ENCODE assay signal across 9 mouse cellular contexts in the genomic region with DNA sequence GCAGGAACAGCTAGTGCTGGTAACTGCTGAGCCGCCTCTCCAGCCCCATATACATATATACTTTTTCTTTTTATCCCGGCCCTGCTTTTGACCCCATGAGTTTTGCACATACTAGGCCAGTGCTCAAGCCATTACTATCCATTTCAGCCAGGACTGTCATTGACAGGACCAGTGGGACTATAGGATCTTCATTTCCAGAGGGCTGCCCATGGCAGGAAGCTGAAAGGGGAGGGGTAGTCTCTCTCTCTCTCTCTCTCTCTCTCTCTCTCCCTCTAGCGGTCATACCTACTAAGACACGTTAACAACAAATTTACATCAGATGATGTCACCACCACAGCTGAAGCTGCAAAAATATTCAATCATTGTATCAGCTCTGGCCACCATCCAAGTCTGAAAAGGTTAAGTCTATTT. TPM values are rescaled to one million over a fixed set of nuclear protein-coding genes. Genes with fewer than 3 reads are reported as not detected.
DNase-seq lines count a peak whose midpoint lies in the region; ATAC-seq and TF ChIP-seq lines count a peak whose summit lies in the region.
"Had no signal": no experiment of that assay in that cellular context is flagged by ENCODE, and none has a peak within 500 bp of the region (broad histone marks: within the 10 kb centered on the region; RNA-seq: fewer than 3 reads in every experiment).

No protein-coding gene starts in this region.

- ATAC-seq in hindbrain, embryonic 13.5 days (ENCODE audit: low FRiP score), result no peak

- DNase-seq in gastrocnemius, adult 2 months, result no peak
- DNase-seq in gastrocnemius, postnatal 4 days (ENCODE audit: low spot score in 2 of 2), result no peak
- peak; percentile 17 for DNase-seq in c-Kit-negative CD71-positive TER-119-positive erythroid progenitor cells, embryonic 14.5 days (ENCODE audit: low read depth, low spot score)
- peak; percentile 86 for DNase-seq in naive thymus-derived CD4-positive, alpha-beta T cell, adult 2 months (ENCODE audit: low read depth)
- no peak for DNase-seq in urinary bladder, adult 18-20 months (ENCODE audit: low spot score in 2 of 2)
- no peak for DNase-seq in gastrocnemius, postnatal 36 days

- H3K27ac ChIP-seq in gastrocnemius, adult 2 months, result peak overlapping the region; percentile 28; the same call in 1 of the 2 replicates
- peak overlapping the region; percentile 32; the same call in 1 of the 2 replicates for H3K27ac ChIP-seq in hindbrain, embryonic 13.5 days
- H3K27ac ChIP-seq: midbrain, embryonic 12.5 days had no signal

- 0 out of 2 replicates have a peak overlapping the region, but pooled peaks have one; percentile 11 for H3K9ac ChIP-seq in hindbrain, embryonic 13.5 days
- H3K9ac ChIP-seq: midbrain, embryonic 12.5 days had no signal

- H3K79me3 ChIP-seq in C2C12 (ENCODE audit: low read depth), result no peaks in the 10 kb centered on the region

- no peak overlapping the region for H3ac ChIP-seq in C2C12 (ENCODE audit: control insufficient read depth, insufficient read length, low read depth)

- no peaks in the 10 kb centered on the region for H3K36me3 ChIP-seq in C2C12 (ENCODE audit: control insufficient read depth, insufficient read depth)
- H3K36me3 ChIP-seq in hindbrain, embryonic 13.5 days, result no peaks in the 10 kb centered on the region
- H3K36me3 ChIP-seq: midbrain, embryonic 12.5 days had no signal

- peaks cover 45% of the 10 kb centered on the region for H3K4me1 ChIP-seq in hindbrain, embryonic 13.5 days (replicated peaks)

- 17% methylated on average over 4 of the region's 4 CpGs for WGBS in hindbrain, embryonic 13.5 days

- TF ChIP-seq CTCF in gastrocnemius, adult 2 months (IDR thresholded peaks at IDR 0.05), result peak; percentile 63
- TF ChIP-seq CTCF in C2C12 (IDR thresholded peaks at IDR 0.05; ENCODE audit: control insufficient read depth, insufficient read depth, insufficient read length), result peak; percentile 22

- intact Hi-C loops in gastrocnemius, adult 2 months (cut with DNase I), result no loop called here
- intact Hi-C loops in gastrocnemius, postnatal 36 days (cut with DNase I), result loop anchor here (5.0 kb wide), 2 partner anchors 85 to 105 kb away; partner anchors contain the start of gene Ncln

- no peak overlapping the region for H3K4me3 ChIP-seq in gastrocnemius, adult 2 months
- no peak overlapping the region for H3K4me3 ChIP-seq in C2C12 (ENCODE audit: insufficient read depth, poor library complexity, severe bottlenecking)
- H3K4me3 ChIP-seq in hindbrain, embryonic 13.5 days, result no peak overlapping the region
- H3K4me3 ChIP-seq: midbrain, embryonic 12.5 days had no signal

- no peaks in the 10 kb centered on the region for H3K79me2 ChIP-seq in C2C12 (ENCODE audit: control insufficient read depth, insufficient read depth)

- H3K9me3 ChIP-seq in hindbrain, embryonic 13.5 days, result no peaks in the 10 kb centered on the region
- H3K9me3 ChIP-seq: midbrain, embryonic 12.5 days had no signal

- no peaks in the 10 kb centered on the region for H3K27me3 ChIP-seq in C2C12 (ENCODE audit: control insufficient read depth, insufficient read depth, insufficient read length)
- peaks cover 44% of the 10 kb centered on the region for H3K27me3 ChIP-seq in hindbrain, embryonic 13.5 days

- H3K4me2 ChIP-seq in hindbrain, embryonic 13.5 days, result no peak overlapping the region
- H3K4me2 ChIP-seq: midbrain, embryonic 12.5 days had no signal

TF ChIP-seq in C2C12, 6 proteins besides CTCF, POLR2A, EP300 and RAD21:
- TF ChIP-seq USF1 (IDR thresholded peaks at IDR 0.05; ENCODE audit: low read depth) (no peak), FOSL1 (IDR thresholded peaks at IDR 0.05; ENCODE audit: insufficient read depth, low read length, poor library complexity, severe bottlenecking) (no peak), MYOD1 (IDR thresholded peaks at IDR 0.05; ENCODE audit: control insufficient read depth, insufficient read length, low read depth) (no peak)

RNA-seq across cellular contexts. Expression of gene Tle6, which starts 1.9 kb away (rescaled TPM):
- total RNA-seq in gastrocnemius, adult 2 months (2021), result 1 to 10 TPM; 5.6 to 6.7 TPM
- total RNA-seq in gastrocnemius, postnatal 4 days (2021), result 1 to 10 TPM; 5.2 to 6.6 TPM
- 8.6 TPM for polyA plus RNA-seq in C2C12 (2012; fragmentation: generic; extraction: Trizol)
- polyA plus RNA-seq in hindbrain, embryonic 13.5 days (2015; fragmentation: Nextera tagmentation; extraction: Ambion mirVana), result 3.0 and 4.2 TPM in 2 replicates
- total RNA-seq in gastrocnemius, postnatal 36 days (2021), result 1 to 10 TPM; 4.2 to 4.9 TPM

RNA-seq across cellular contexts. Expression of gene BC025920, which starts 3.3 kb away (rescaled TPM):
- 1 to 10 TPM; 2.5 to 3.9 TPM for total RNA-seq in gastrocnemius, adult 2 months (2021)
- 1 to 10 TPM; 1.2 to 1.7 TPM for total RNA-seq in gastrocnemius, postnatal 4 days (2021)
- polyA plus RNA-seq in C2C12 (2012; fragmentation: generic; extraction: Trizol), result 0.25 TPM
- 1.8 and 2.7 TPM in 2 replicates for polyA plus RNA-seq in hindbrain, embryonic 13.5 days (2015; fragmentation: Nextera tagmentation; extraction: Ambion mirVana)
- total RNA-seq in gastrocnemius, postnatal 36 days (2021), result 1 to 10 TPM; 2.3 TPM

RNA-seq across cellular contexts. Expression of gene Sirt6, which starts 24.9 kb away (rescaled TPM):
- 1 to 10 TPM; 4.7 to 5.6 TPM for total RNA-seq in gastrocnemius, adult 2 months (2021)
- total RNA-seq in gastrocnemius, postnatal 4 days (2021), result 10 to 100 TPM; 13.6 to 18.2 TPM
- 20.8 TPM for polyA plus RNA-seq in C2C12 (2012; fragmentation: generic; extraction: Trizol)
- polyA plus RNA-seq in hindbrain, embryonic 13.5 days (2015; fragmentation: Nextera tagmentation; extraction: Ambion mirVana), result 57.7 and 63.8 TPM in 2 replicates
- 1 to 10 TPM; 3.5 to 4.1 TPM for total RNA-seq in gastrocnemius, postnatal 36 days (2021)

RNA-seq across cellular contexts. Expression of gene Ankrd24, which starts 25.6 kb away (rescaled TPM):
- total RNA-seq in gastrocnemius, adult 2 months (2021), result 10 to 100 TPM in 1 of 2 experiments, 1 to 10 TPM in 1; 6.8 to 10.5 TPM
- total RNA-seq in gastrocnemius, postnatal 4 days (2021), result 10 to 100 TPM; 16.0 to 17.7 TPM
- 8.5 TPM for polyA plus RNA-seq in C2C12 (2012; fragmentation: generic; extraction: Trizol)
- polyA plus RNA-seq in hindbrain, embryonic 13.5 days (2015; fragmentation: Nextera tagmentation; extraction: Ambion mirVana), result 11.7 and 13.5 TPM in 2 replicates
- 1 to 10 TPM; 7.0 to 8.7 TPM for total RNA-seq in gastrocnemius, postnatal 36 days (2021)

RNA-seq across cellular contexts. Expression of gene Tle2, which starts 28.4 kb away (rescaled TPM):
- total RNA-seq in gastrocnemius, adult 2 months (2021), result 1 to 10 TPM; 5.6 to 7.3 TPM
- total RNA-seq in gastrocnemius, postnatal 4 days (2021), result 10 to 100 TPM in 1 of 2 experiments, 1 to 10 TPM in 1; 7.8 to 10.5 TPM
- polyA plus RNA-seq in C2C12 (2012; fragmentation: generic; extraction: Trizol), result 7.1 TPM
- polyA plus RNA-seq in hindbrain, embryonic 13.5 days (2015; fragmentation: Nextera tagmentation; extraction: Ambion mirVana), result 27.7 and 28.9 TPM in 2 replicates
- total RNA-seq in gastrocnemius, postnatal 36 days (2021), result 1 to 10 TPM; 4.4 to 4.7 TPM

Comparison
In these comparisons a context has a peak if more than half of its experiments do, and no peak if none do; other contexts are left out.
1. DNase-seq: peak in c-Kit-negative CD71-positive TER-119-positive erythroid progenitor cells, embryonic 14.5 days (single experiment) and naive thymus-derived CD4-positive, alpha-beta T cell, adult 2 months (single experiment); none in gastrocnemius, adult 2 months (single experiment), gastrocnemius, postnatal 4 days (0 of 2), urinary bladder, adult 18-20 months (0 of 2) and gastrocnemius, postnatal 36 days (0 of 2).